Mouse (Mus musculus) midbrain, embryonic 14.5 days (tissue): Measurements from ENCODE around the gene Rims4. TPM values are rescaled to one million over a fixed set of nuclear protein-coding genes. Genes with fewer than 3 reads are reported as not detected.

ENCODE experiments used
- ATAC-seq: fragments of 200-750 bp; cut with Nextera tagmentation; 2 replicates; pipeline ENCODE4 v1.8.0; 2017; ENCODE audit warnings: moderate number of reproducible peaks, moderate library complexity; ENCODE audit not compliant: low FRiP score, low TSS enrichment
- DNase-seq: peaks from one replicate; pipeline ENCODE4 v3.0.0-alpha.2; 2015
- H3K27ac ChIP-seq: fragments of 300-500 bp; sonication (generic); replicated peaks from 2 replicates; pipeline ENCODE4 v1.5.1; 2014; ENCODE audit warnings: mild to moderate bottlenecking, low read depth, low read length, moderate library complexity
- H3K27me3 ChIP-seq: fragments of 300-500 bp; sonication (generic); 2 replicates; pipeline ENCODE4 v1.6.1; 2014; ENCODE audit warnings: low read length, control low read depth, mixed read lengths; ENCODE audit not compliant: control insufficient read depth, insufficient read depth
- H3K36me3 ChIP-seq: fragments of 300-500 bp; sonication (generic); 2 replicates; pipeline ENCODE4 v1.6.1; 2014; ENCODE audit warnings: low read length, control low read depth; ENCODE audit not compliant: control insufficient read depth, insufficient read depth
- H3K4me1 ChIP-seq: fragments of 300-500 bp; sonication (generic); 2 replicates; pipeline ENCODE4 v1.6.1; 2014; ENCODE audit warnings: mild to moderate bottlenecking, antibody characterized with exemption, low read length, control low read depth; ENCODE audit not compliant: control insufficient read depth, insufficient read depth
- H3K4me2 ChIP-seq: fragments of 300-500 bp; sonication (generic); 2 replicates; pipeline ENCODE4 v1.6.1; 2014; ENCODE audit warnings: mild to moderate bottlenecking, low read length, moderate library complexity
- H3K4me3 ChIP-seq: fragments of 300-500 bp; sonication (generic); replicated peaks from 2 replicates; pipeline ENCODE4 v1.5.1; 2014; ENCODE audit warnings: low read depth, low read length
- H3K9ac ChIP-seq: fragments of 300-500 bp; sonication (generic); replicated peaks from 2 replicates; pipeline ENCODE4 v1.6.1; 2014; ENCODE audit warnings: mild to moderate bottlenecking, low read length, moderate library complexity
- H3K9me3 ChIP-seq: fragments of 300-500 bp; sonication (generic); 2 replicates; pipeline ENCODE4 v1.6.1; 2016; ENCODE audit warnings: low read length, control low read depth, mixed read lengths; ENCODE audit not compliant: control insufficient read depth
- WGBS: fragments of 180-500 bp; shearing (Covaris S2); extraction: QIAGEN DNeasy Blood & Tissue Kit; methylation state at CpG from one replicate; pipeline ENCODE4 v1.1.7; 2014; 5-methylcytosine and 5-hydroxymethylcytosine counted together
- polyA plus RNA-seq: library from polyadenylated mRNA; unstranded; fragments of >200 nt; fragmentation: Nextera tagmentation; extraction: Ambion mirVana; gene quantifications from 2 replicates; pipeline ENCODE4 v1.2.1, GENCODE M21; 2014

Rims4 gene
- polyA plus RNA-seq, 1 experiment from 2014 or later: 6.2 TPM

- 0 out of 2 replicates have a peak, but pooled peaks cover 3% of the 10 kb centered on the region for H3K4me1 ChIP-seq
- H3K36me3 ChIP-seq: no peaks in the 10 kb centered on the region
- H3K4me3 ChIP-seq: no peak overlapping the region
- 38% methylated on average over 6 of the region's 6 CpGs for WGBS
- ATAC-seq (no peak), DNase-seq (no peak)
- no peak overlapping the region for H3K4me2 ChIP-seq
- no peak overlapping the region for H3K9ac ChIP-seq
- no peaks in the 10 kb centered on the region for H3K9me3 ChIP-seq
- no peak overlapping the region for H3K27ac ChIP-seq
- H3K27me3 ChIP-seq: no peaks in the 10 kb centered on the region
These were observed 29.1 kb downstream of the Rims4 start for GRCm38 (mm10) chr2:163889411-163889810.

GRCm38 (mm10) chr2:163882859-163883652, 35.4 kb downstream of the Rims4 start:
- Histone ChIP-seq H3K27ac (no peak overlapping the region), H3K36me3 (no peaks in the 10 kb centered on the region), H3K4me3 (no peak overlapping the region), H3K4me2 (no peak overlapping the region), H3K9ac (no peak overlapping the region), H3K9me3 (no peaks in the 10 kb centered on the region), H3K4me1 (no peaks in the 10 kb centered on the region), H3K27me3 (no peaks in the 10 kb centered on the region)
- no peak for ATAC-seq
- no peak for DNase-seq
- 73% methylated on average over 17 of the region's 17 CpGs for WGBS

- 88% methylated on average over 6 of the region's 6 CpGs for WGBS
These were observed 37.6 kb downstream of the Rims4 start for GRCm38 (mm10) chr2:163880891-163881290.

GRCm38 (mm10) chr2:163876830-163877498, 41.5 kb downstream of the Rims4 start:
- Histone ChIP-seq H3K4me2 (no peak overlapping the region), H3K4me1 (peaks cover 24% of the 10 kb centered on the region), H3K4me3 (no peak overlapping the region), H3K36me3 (no peaks in the 10 kb centered on the region), H3K9ac (no peak overlapping the region), H3K27me3 (no peaks in the 10 kb centered on the region), H3K27ac (no peak overlapping the region), H3K9me3 (no peaks in the 10 kb centered on the region)
- WGBS: 70% methylated on average over 14 of the region's 14 CpGs
- no peak for ATAC-seq
- peak; percentile 8 for DNase-seq

More at GRCm38 (mm10) chr2:163880891-163881290, 37.6 kb downstream of the Rims4 start:
- DNase-seq (peak; percentile 21), ATAC-seq (no peak)
- Histone ChIP-seq H3K4me3 (no peak overlapping the region), H3K9me3 (no peaks in the 10 kb centered on the region), H3K4me2 (no peak overlapping the region), H3K27me3 (no peaks in the 10 kb centered on the region), H3K27ac (no peak overlapping the region), H3K9ac (no peak overlapping the region), H3K36me3 (no peaks in the 10 kb centered on the region), H3K4me1 (peaks cover 10% of the 10 kb centered on the region)

GRCm38 (mm10) chr2:163875484-163875883, 43.0 kb downstream of the Rims4 start:
- 66% methylated on average over 7 of the region's 7 CpGs for WGBS
- H3K4me1 ChIP-seq: peaks cover 24% of the 10 kb centered on the region
- H3K4me2 ChIP-seq: no peak overlapping the region
- DNase-seq (peak; percentile 74), ATAC-seq (peak; percentile 53)
- H3K9ac ChIP-seq: no peak overlapping the region
- H3K4me3 ChIP-seq: no peak overlapping the region
- H3K36me3 ChIP-seq: no peaks in the 10 kb centered on the region
- H3K27ac ChIP-seq: peak overlapping the region; percentile 57
- no peaks in the 10 kb centered on the region for H3K27me3 ChIP-seq
- H3K9me3 ChIP-seq: no peaks in the 10 kb centered on the region

GRCm38 (mm10) chr2:163874877-163875276, 43.6 kb downstream of the Rims4 start:
- H3K27me3 ChIP-seq: no peaks in the 10 kb centered on the region
- H3K9ac ChIP-seq: 0 out of 2 replicates have a peak overlapping the region, but pooled peaks have one; percentile 3
- H3K4me3 ChIP-seq: no peak overlapping the region
- no peaks in the 10 kb centered on the region for H3K36me3 ChIP-seq
- ATAC-seq: no peak; the same call in 1 of the 2 replicates
- H3K4me2 ChIP-seq: no peak overlapping the region
- 5% methylated on average over 5 of the region's 5 CpGs for WGBS
- peak overlapping the region; percentile 57 for H3K27ac ChIP-seq
- DNase-seq: peak; percentile 73
- H3K9me3 ChIP-seq: no peaks in the 10 kb centered on the region
- peaks cover 25% of the 10 kb centered on the region for H3K4me1 ChIP-seq

- Histone ChIP-seq H3K4me3 (no peak overlapping the region), H3K9me3 (no peaks in the 10 kb centered on the region), H3K9ac (no peak overlapping the region), H3K36me3 (no peaks in the 10 kb centered on the region), H3K4me2 (no peak overlapping the region), H3K27me3 (no peaks in the 10 kb centered on the region), H3K27ac (no peak overlapping the region), H3K4me1 (peaks cover 27% of the 10 kb centered on the region)
- WGBS: 72% methylated on average over 3 of the region's 3 CpGs
- no peak for ATAC-seq
- no peak for DNase-seq
These were observed 46.6 kb downstream of the Rims4 start for GRCm38 (mm10) chr2:163871906-163872305.

GRCm38 (mm10) chr2:163871266-163871665, 47.2 kb downstream of the Rims4 start:
- Histone ChIP-seq H3K9ac (no peak overlapping the region), H3K4me3 (no peak overlapping the region), H3K4me1 (peaks cover 21% of the 10 kb centered on the region), H3K27me3 (no peaks in the 10 kb centered on the region), H3K4me2 (no peak overlapping the region), H3K36me3 (no peaks in the 10 kb centered on the region), H3K27ac (no peak overlapping the region), H3K9me3 (no peaks in the 10 kb centered on the region)
- DNase-seq (no peak), ATAC-seq (no peak)
- 89% methylated on average over 4 of the region's 4 CpGs for WGBS
